Mouse (Mus musculus): ENCODE data around the gene Il13. TPM values are rescaled to one million over a fixed set of nuclear protein-coding genes. Genes with fewer than 3 reads are reported as not detected.

The Il13 gene
- polyA plus RNA-seq, 1 experiment = not detected

GRCm38 (mm10) chr11:53620094-53620493 lies 14.4 kb downstream of the Il13 start:
- Histone ChIP-seq H3K4me3 (ENCODE audit: insufficient read depth, low read length) (no peak overlapping the region), H3K4me1 (ENCODE audit: control insufficient read depth, insufficient read depth, low read length) (no peaks in the 10 kb centered on the region), H3K27ac (ENCODE audit: insufficient read depth, low read length) (no peak overlapping the region)
- no peak for TF ChIP-seq POLR2A (IDR thresholded peaks at IDR 0.05; ENCODE audit: extremely low read depth, insufficient read depth, low read length)
- no peak for TF ChIP-seq CTCF (IDR thresholded peaks at IDR 0.05; ENCODE audit: extremely low read depth, insufficient read depth, low read length)

- no peak overlapping the region for H3K27ac ChIP-seq (ENCODE audit: insufficient read depth, low read length)
- H3K4me1 ChIP-seq (ENCODE audit: control insufficient read depth, insufficient read depth, low read length) = no peaks in the 10 kb centered on the region
- H3K4me3 ChIP-seq (ENCODE audit: insufficient read depth, low read length) = no peak overlapping the region
- TF ChIP-seq POLR2A (IDR thresholded peaks at IDR 0.05; ENCODE audit: extremely low read depth, insufficient read depth, low read length) (no peak), CTCF (IDR thresholded peaks at IDR 0.05; ENCODE audit: extremely low read depth, insufficient read depth, low read length) (no peak)
Measured at GRCm38 (mm10) chr11:53619428-53619827, 15.1 kb downstream of the Il13 start.

- no peak for TF ChIP-seq POLR2A (IDR thresholded peaks at IDR 0.05; ENCODE audit: extremely low read depth, insufficient read depth, low read length)
- TF ChIP-seq CTCF (IDR thresholded peaks at IDR 0.05; ENCODE audit: extremely low read depth, insufficient read depth, low read length) = no peak
- no peak within 1 kb of the TSS for H3K4me3 ChIP-seq (ENCODE audit: insufficient read depth, low read length)
Measured at GRCm38 (mm10) chr11:53618619-53619198, 15.8 kb downstream of the Il13 start, which contains the start of gene Il4. TSS of gene Il4 (minus strand) at chr11:53618669.

GRCm38 (mm10) chr11:53617562-53618109 lies 16.9 kb downstream of the Il13 start:
- Histone ChIP-seq H3K27ac (ENCODE audit: insufficient read depth, low read length) (no peak overlapping the region), H3K4me1 (ENCODE audit: control insufficient read depth, insufficient read depth, low read length) (no peaks in the 10 kb centered on the region), H3K4me3 (ENCODE audit: insufficient read depth, low read length) (no peak overlapping the region)
- TF ChIP-seq POLR2A (IDR thresholded peaks at IDR 0.05; ENCODE audit: extremely low read depth, insufficient read depth, low read length) (no peak), CTCF (IDR thresholded peaks at IDR 0.05; ENCODE audit: extremely low read depth, insufficient read depth, low read length) (no peak)

More at GRCm38 (mm10) chr11:53618619-53619198, 15.8 kb downstream of the Il13 start, which contains the start of gene Il4:
- Histone ChIP-seq H3K27ac (ENCODE audit: insufficient read depth, low read length) (no peak within 1 kb of the TSS), H3K4me1 (ENCODE audit: control insufficient read depth, insufficient read depth, low read length) (no peaks in the 10 kb centered on the region)

GRCm38 (mm10) chr11:53616748-53617558 lies 17.5 kb downstream of the Il13 start:
- no peak overlapping the region for H3K27ac ChIP-seq (ENCODE audit: insufficient read depth, low read length)
- no peaks in the 10 kb centered on the region for H3K4me1 ChIP-seq (ENCODE audit: control insufficient read depth, insufficient read depth, low read length)
- H3K4me3 ChIP-seq (ENCODE audit: insufficient read depth, low read length) = no peak overlapping the region
- TF ChIP-seq CTCF (IDR thresholded peaks at IDR 0.05; ENCODE audit: extremely low read depth, insufficient read depth, low read length) (no peak), POLR2A (IDR thresholded peaks at IDR 0.05; ENCODE audit: extremely low read depth, insufficient read depth, low read length) (no peak)

- Histone ChIP-seq H3K4me3 (ENCODE audit: insufficient read depth, low read length) (no peak overlapping the region), H3K27ac (ENCODE audit: insufficient read depth, low read length) (no peak overlapping the region), H3K4me1 (ENCODE audit: control insufficient read depth, insufficient read depth, low read length) (no peaks in the 10 kb centered on the region)
- TF ChIP-seq CTCF (IDR thresholded peaks at IDR 0.05; ENCODE audit: extremely low read depth, insufficient read depth, low read length) (no peak), POLR2A (IDR thresholded peaks at IDR 0.05; ENCODE audit: extremely low read depth, insufficient read depth, low read length) (no peak)
Measured at GRCm38 (mm10) chr11:53615575-53615974, 18.9 kb downstream of the Il13 start.

- no peak overlapping the region for H3K4me3 ChIP-seq (ENCODE audit: insufficient read depth, low read length)
- TF ChIP-seq POLR2A (IDR thresholded peaks at IDR 0.05; ENCODE audit: extremely low read depth, insufficient read depth, low read length) (no peak), CTCF (IDR thresholded peaks at IDR 0.05; ENCODE audit: extremely low read depth, insufficient read depth, low read length) (no peak)
- no peak overlapping the region for H3K27ac ChIP-seq (ENCODE audit: insufficient read depth, low read length)
- no peaks in the 10 kb centered on the region for H3K4me1 ChIP-seq (ENCODE audit: control insufficient read depth, insufficient read depth, low read length)
Measured at GRCm38 (mm10) chr11:53615172-53615571, 19.3 kb downstream of the Il13 start.

GRCm38 (mm10) chr11:53609672-53610071 lies 24.8 kb downstream of the Il13 start:
- TF ChIP-seq CTCF (IDR thresholded peaks at IDR 0.05; ENCODE audit: extremely low read depth, insufficient read depth, low read length) = no peak
- TF ChIP-seq POLR2A (IDR thresholded peaks at IDR 0.05; ENCODE audit: extremely low read depth, insufficient read depth, low read length) = no peak
- Histone ChIP-seq H3K4me3 (ENCODE audit: insufficient read depth, low read length) (no peak overlapping the region), H3K27ac (ENCODE audit: insufficient read depth, low read length) (no peak overlapping the region), H3K4me1 (ENCODE audit: control insufficient read depth, insufficient read depth, low read length) (no peaks in the 10 kb centered on the region)

- TF ChIP-seq CTCF (IDR thresholded peaks at IDR 0.05; ENCODE audit: extremely low read depth, insufficient read depth, low read length) (no peak), POLR2A (IDR thresholded peaks at IDR 0.05; ENCODE audit: extremely low read depth, insufficient read depth, low read length) (no peak)
Measured at GRCm38 (mm10) chr11:53609231-53609630, 25.3 kb downstream of the Il13 start.

More at GRCm38 (mm10) chr11:53609231-53609630, 25.3 kb downstream of the Il13 start:
- Histone ChIP-seq H3K4me3 (ENCODE audit: insufficient read depth, low read length) (no peak overlapping the region), H3K4me1 (ENCODE audit: control insufficient read depth, insufficient read depth, low read length) (no peaks in the 10 kb centered on the region), H3K27ac (ENCODE audit: insufficient read depth, low read length) (no peak overlapping the region)
